Mouse (Mus musculus) heart, postnatal 4 days (tissue): Measurements from ENCODE around the gene Sh3bp4. TPM values are rescaled to one million over a fixed set of nuclear protein-coding genes. Genes with fewer than 3 reads are reported as not detected.

Source experiments
- DNase-seq: peaks from one replicate; pipeline ENCODE4 v3.0.0; 2021
- total RNA-seq, 2 experiments: library from RNA; stranded (reverse); gene quantifications; 2 replicates each; pipeline ENCODE4 v1.2.3; 2021

The Sh3bp4 gene
- total RNA-seq, 2 experiments from 2014 or later: 43.5 to 45.3 TPM

GRCm38 (mm10) chr1:89130429-89130828, 60.2 kb downstream of the Sh3bp4 start:
- DNase-seq: no peak

- no peak for DNase-seq
Measured at GRCm38 (mm10) chr1:89131018-89131540, 60.9 kb downstream of the Sh3bp4 start.

GRCm38 (mm10) chr1:89131707-89132106, 61.5 kb downstream of the Sh3bp4 start:
- DNase-seq: peak; percentile 82

- no peak for DNase-seq
Measured at GRCm38 (mm10) chr1:89133266-89133665, 63.1 kb downstream of the Sh3bp4 start.

DNA sequence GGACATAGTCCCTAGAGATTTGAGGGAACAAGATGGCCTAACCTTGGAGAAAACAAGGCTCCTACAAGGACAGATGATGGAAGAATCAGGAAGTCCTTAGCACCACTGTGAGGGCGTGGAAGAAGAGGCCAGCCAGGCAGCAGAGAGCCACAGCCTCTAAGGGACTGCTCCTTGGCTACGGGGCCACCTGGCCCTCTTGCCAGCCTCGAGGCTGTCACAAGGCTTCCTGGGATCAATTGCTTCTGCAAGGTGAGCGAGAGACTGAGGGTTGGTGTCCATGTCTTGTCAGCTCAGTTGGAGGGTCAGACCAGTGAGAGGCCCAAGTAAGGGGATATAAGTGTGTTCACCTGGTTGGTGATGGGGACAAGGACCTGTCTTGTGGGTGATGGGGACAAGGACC, 63.5 kb downstream of the Sh3bp4 start:
- no peak for DNase-seq

GRCm38 (mm10) chr1:89136089-89136811, 66.0 kb downstream of the Sh3bp4 start:
- peak; percentile 83 for DNase-seq

DNA sequence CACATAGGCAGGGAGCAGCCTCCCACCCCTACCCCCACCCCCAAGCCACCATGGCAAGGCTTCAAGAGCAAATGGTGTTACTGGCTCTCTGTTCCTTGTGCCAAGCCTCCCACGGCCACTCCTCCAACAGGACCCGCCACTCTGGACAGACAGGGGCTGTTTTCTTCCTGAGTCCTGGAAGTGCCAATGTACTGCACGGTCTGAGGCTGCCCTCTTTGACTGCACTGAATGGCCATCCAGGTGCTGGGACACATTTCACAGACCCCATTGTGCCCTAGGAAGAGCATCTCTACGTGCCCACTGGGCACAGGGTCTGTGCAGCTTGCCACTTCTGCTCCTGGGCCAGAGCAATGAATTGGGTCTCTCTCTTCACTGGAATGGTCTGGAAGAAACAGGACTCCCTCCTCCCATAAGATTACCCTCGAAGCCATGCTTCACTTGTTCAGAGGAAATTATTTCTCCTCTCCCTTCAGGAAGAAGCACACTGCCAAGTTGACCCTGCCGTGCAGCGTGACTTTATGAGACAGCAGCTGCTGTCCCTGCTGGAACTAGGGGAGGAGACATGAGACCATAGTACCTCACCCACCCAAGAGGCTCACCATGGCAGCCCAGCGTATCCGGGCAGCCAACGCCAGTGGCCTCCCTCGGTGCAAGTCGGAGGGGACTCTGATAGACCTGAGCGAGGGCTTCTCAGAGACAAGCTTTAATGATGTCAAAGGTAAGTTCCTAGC, 67.0 kb downstream of the Sh3bp4 start:
- no peak for DNase-seq

DNA sequence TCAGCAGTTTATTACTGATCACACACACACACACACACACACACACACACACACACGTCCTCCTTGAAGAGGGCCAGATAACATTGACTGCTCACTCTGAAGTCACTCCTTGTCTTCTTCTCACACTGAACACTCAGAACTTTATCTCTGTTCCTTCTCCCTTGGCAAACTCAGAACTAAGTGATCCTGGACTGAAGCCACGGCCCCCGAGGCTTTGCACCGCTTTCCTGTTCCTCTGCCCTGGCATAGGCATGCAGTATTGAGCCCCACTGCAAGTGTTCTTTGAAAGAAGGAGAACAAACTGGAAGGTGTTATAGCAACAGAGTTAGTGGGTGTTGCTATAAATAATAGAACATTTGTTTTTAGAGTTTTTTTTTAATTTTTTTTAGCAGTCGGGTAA, 68.1 kb downstream of the Sh3bp4 start:
- DNase-seq: peak; percentile 60

DNA sequence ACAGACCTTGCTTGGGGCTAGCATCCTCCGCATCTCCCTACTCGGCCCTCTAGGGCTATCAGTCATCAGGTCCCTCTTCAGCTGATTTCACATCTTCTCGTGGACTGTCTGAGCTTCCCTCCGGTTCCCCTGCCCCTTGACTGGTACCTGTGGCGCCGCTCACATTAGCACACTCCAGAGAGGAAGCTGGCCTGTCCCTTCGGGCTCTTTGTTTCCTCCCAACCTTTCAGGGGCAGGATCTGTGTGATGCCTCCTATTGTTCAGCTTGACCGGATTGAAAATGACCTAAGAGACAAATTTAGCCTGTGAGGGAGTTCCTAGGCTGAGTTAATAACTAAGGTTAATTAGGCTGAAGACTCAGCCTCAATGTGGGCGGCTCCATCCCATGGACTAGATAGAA, 69.9 kb downstream of the Sh3bp4 start:
- DNase-seq: no peak

GRCm38 (mm10) chr1:89151071-89151470, 80.9 kb downstream of the Sh3bp4 start:
- no peak for DNase-seq

GRCm38 (mm10) chr1:89152576-89152975, 82.4 kb downstream of the Sh3bp4 start:
- peak; percentile 53 for DNase-seq

- no peak for DNase-seq
Measured at GRCm38 (mm10) chr1:89153203-89153602, 83.0 kb downstream of the Sh3bp4 start.

GRCm38 (mm10) chr1:89163483-89163882, 93.3 kb downstream of the Sh3bp4 start:
- no peak for DNase-seq

DNA sequence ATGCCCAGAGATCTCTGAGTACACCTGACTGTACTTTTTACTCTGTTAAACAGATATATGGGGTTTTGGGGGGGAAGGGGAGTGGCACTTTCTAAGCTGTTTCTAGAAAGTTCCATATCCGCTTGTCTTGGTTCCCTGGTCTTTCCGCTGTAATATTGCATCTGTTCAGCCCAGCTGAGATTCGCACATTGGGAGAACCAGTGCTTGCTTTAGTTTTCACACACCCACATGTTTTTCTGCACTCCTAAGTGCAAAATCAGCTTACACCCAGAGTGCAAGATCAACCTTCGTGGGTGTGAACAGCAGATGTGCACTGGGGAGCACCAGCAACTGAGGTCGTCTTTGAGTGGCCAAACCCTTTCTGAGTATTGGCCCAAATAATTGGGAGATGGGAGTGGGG, 94.1 kb downstream of the Sh3bp4 start:
- DNase-seq: no peak

- no peak for DNase-seq
Measured at GRCm38 (mm10) chr1:89164685-89165084, 94.5 kb downstream of the Sh3bp4 start.

- peak; percentile 27 for DNase-seq
Measured at GRCm38 (mm10) chr1:89166814-89167249, 96.6 kb downstream of the Sh3bp4 start.

DNA sequence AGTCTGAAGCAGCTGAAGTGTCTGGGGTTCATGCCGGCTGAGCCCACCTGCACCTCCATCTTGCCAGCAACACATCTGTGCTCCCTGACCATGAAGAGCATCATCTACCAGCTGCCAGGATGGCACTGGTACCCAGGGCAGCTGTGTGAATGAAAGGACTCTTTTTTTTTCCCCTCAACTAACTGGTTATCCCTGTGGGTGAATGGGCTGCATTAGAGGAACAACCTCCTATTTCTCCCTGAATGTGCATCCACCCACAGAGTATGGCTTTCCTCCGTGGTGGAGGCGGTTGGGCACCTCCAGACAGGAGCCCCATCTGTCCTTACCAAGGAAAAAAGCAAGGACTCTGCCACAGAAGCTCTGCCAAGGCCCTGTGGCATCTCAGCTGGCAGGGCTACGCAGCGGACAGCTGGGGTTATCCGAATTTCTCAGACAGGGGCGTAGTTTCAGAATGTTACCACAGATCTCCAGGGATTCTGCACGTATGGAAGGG, 101.1 kb downstream of the Sh3bp4 start:
- no peak for DNase-seq

DNA sequence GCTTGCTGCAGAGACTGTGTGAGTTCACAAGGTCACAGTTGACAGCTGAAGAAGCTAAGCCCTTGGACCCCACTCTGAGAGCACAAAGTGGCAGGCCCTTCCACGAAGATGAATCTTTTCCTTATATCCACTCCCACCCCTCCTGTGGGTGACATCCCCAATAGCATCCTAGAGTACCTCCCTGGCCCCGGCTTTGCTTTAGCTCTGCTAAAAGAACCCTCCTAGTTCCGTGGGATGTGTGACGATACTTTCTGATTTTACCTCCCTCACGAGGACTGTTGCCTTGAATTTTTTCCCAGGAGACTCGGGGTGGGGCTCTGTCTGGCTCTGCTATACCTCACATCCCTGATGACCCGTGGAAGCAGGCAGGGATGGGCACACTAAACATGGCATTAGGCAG, 104.4 kb downstream of the Sh3bp4 start:
- no peak for DNase-seq

- peak; percentile 59 for DNase-seq
Measured at GRCm38 (mm10) chr1:89175355-89175754, 105.1 kb downstream of the Sh3bp4 start.

GRCm38 (mm10) chr1:89183261-89183831, 113.1 kb downstream of the Sh3bp4 start:
- peak; percentile 62 for DNase-seq

- no peak for DNase-seq
Measured at GRCm38 (mm10) chr1:89184111-89184785, 114.0 kb downstream of the Sh3bp4 start.

DNA sequence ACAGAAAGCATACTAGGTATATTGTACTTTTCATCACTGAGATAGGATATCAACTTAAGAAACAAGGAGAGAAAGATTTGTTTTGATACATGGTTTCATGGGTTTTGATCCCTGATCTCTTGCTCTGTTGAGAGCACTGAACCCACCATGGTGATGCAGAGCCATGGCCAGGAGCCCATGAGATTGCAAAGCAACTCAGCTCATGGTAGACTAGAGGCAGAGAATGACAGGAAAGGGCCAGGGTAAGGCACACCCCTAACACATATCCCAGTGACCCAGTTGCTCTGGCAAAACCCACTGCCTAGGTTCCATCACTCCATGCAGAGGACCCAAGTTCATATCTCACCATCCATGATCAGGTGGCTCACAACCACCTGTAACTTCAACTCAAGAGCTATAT, 114.6 kb downstream of the Sh3bp4 start:
- DNase-seq: no peak

DNA sequence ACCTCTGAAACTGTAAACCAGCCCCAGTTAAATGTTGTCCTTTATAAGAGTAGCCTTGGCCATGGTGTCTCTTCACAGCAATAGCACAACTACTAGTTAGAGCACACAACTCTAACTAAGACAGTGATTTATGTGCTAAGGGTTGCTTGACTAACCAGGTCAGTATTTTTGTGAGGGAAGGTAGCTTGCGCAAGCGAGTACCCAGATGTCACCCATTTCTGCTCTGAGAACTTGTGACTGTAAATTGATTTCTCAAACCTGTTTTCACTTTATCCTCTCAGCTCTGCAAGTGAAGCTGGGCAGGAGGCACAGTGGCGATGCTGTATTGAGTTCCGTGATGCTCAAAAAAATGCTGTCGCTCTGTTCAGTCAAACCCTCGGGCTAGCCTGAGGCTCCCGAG, 117.2 kb downstream of the Sh3bp4 start:
- DNase-seq: no peak
